Mouse (Mus musculus) limb, embryonic 11.5 days (tissue): ENCODE data around the gene Aph1b. TPM values are rescaled to one million over a fixed set of nuclear protein-coding genes. Genes with fewer than 3 reads are reported as not detected.
A peak's percentile ranks its signal among the peaks of the same experiment; 100 is the strongest.
"Not testable (repeated sequence)": the region's sequence is repeated elsewhere in the genome, so short reads cannot be mapped to it uniquely, and the experiment has no call there.

ENCODE experiments used
- ATAC-seq: fragments of 200-750 bp; cut with Nextera tagmentation; 2 replicates; pipeline ENCODE4 v1.8.0; 2017; ENCODE audit warnings: low read depth; ENCODE audit not compliant: insufficient number of reproducible peaks, low FRiP score, low TSS enrichment
- DNase-seq: peaks from one replicate; pipeline ENCODE4 v3.0.0-alpha.2; 2015; ENCODE audit warnings: low spot score
- H3K27ac ChIP-seq: fragments of 300-500 bp; sonication (generic); replicated peaks from 2 replicates; pipeline ENCODE4 v1.5.1; 2014; ENCODE audit warnings: low read depth, mild to moderate bottlenecking, low read length
- H3K27me3 ChIP-seq: fragments of 300-500 bp; sonication (generic); 2 replicates; pipeline ENCODE4 v1.6.1; 2014; ENCODE audit warnings: mild to moderate bottlenecking, low read length, mixed read lengths; ENCODE audit not compliant: control insufficient read depth, insufficient read depth
- H3K36me3 ChIP-seq: fragments of 300-500 bp; sonication (generic); 2 replicates; pipeline ENCODE4 v1.6.1; 2014; ENCODE audit warnings: mild to moderate bottlenecking, low read length, moderate library complexity, mixed read lengths; ENCODE audit not compliant: control insufficient read depth, insufficient read depth
- H3K4me1 ChIP-seq: fragments of 300-500 bp; sonication (generic); 2 replicates; pipeline ENCODE4 v1.6.1; 2014; ENCODE audit warnings: low read length, mixed read lengths; ENCODE audit not compliant: control insufficient read depth, insufficient read depth
- H3K4me2 ChIP-seq: fragments of 300-500 bp; sonication (generic); 2 replicates; pipeline ENCODE4 v1.6.1; 2014; ENCODE audit warnings: low read depth, mild to moderate bottlenecking, moderate library complexity; ENCODE audit not compliant: severe bottlenecking
- H3K4me3 ChIP-seq: fragments of 300-500 bp; sonication (generic); 2 replicates; pipeline ENCODE4 v1.5.1; 2014; ENCODE audit warnings: low read depth, low read length
- H3K9ac ChIP-seq: fragments of 300-500 bp; sonication (generic); 2 replicates; pipeline ENCODE4 v1.6.1; 2014; ENCODE audit warnings: mild to moderate bottlenecking, low read length
- H3K9me3 ChIP-seq: fragments of 300-500 bp; sonication (generic); 2 replicates; pipeline ENCODE4 v1.6.1; 2016; ENCODE audit warnings: low read length; ENCODE audit not compliant: control insufficient read depth
- WGBS: fragments of 180-500 bp; shearing (Covaris S2); extraction: QIAGEN DNeasy Blood & Tissue Kit; methylation state at CpG from one replicate; pipeline ENCODE4 v1.1.7; 2014; 5-methylcytosine and 5-hydroxymethylcytosine counted together
- polyA plus RNA-seq: library from polyadenylated mRNA; unstranded; fragments of >200 nt; fragmentation: Nextera tagmentation; extraction: Ambion mirVana; gene quantifications from 2 replicates; pipeline ENCODE4 v1.2.1, GENCODE M21; 2014

Gene Aph1b
- polyA plus RNA-seq, 1 experiment from 2014 or later: 13.5 TPM

DNA sequence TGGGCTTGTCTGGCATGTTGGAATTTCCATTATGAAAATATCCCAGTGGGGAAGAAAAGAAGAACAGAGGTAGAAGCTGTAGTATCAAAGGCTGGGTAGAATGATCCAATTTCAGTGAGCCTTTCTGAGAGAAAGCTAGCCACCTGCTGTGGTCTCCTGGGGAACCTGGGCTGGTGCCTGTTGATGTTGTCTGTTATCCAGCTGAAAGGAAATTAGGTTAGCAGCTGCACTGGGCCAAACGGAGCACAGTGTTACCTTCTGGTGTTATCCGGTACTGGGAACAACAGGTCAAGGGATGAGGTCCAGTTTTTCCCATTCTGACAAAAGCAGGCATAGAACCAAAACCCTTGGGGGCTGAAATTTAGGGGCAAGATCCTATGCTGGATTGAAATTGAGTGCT is 18.1 kb upstream of the Aph1b start:
- H3K4me1 ChIP-seq: peaks cover 9% of the 10 kb centered on the region; the same call in 1 of the 2 replicates
- no peak overlapping the region; the same call in 1 of the 2 replicates for H3K27ac ChIP-seq
- H3K36me3 ChIP-seq: no peaks in the 10 kb centered on the region
- DNase-seq (peak; percentile 46), ATAC-seq (no peak)
- H3K4me3 ChIP-seq: no peak overlapping the region
- no peaks in the 10 kb centered on the region for H3K27me3 ChIP-seq
- WGBS: 12% methylated on average over 2 of the region's 2 CpGs
- H3K9ac ChIP-seq: no peak overlapping the region
- H3K4me2 ChIP-seq: no peak overlapping the region
- H3K9me3 ChIP-seq: no peaks in the 10 kb centered on the region

DNA sequence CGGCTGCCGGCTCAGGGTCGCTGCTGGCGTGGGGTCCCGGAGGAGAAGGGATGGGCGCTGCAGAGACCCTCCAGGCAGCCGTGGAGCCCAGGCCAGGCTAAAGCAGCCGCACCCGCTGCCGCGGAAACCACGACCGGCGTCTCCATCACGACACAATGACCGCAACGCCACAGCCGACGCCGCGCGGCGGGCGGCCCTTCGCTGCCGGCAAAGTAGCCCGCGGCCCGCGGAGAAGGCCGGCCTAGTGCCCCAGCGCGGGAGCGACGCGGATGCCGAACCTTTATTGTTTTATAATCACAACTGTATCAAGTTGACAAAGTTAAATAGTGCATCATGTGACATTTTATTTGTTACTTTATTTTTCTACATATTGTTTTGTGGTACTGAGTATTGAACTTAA is 10.7 kb upstream of the Aph1b start:
- H3K4me3 ChIP-seq: 0 out of 2 replicates have a peak overlapping the region, but pooled peaks have one; percentile 8
- 2% methylated on average over 30 of the region's 37 CpGs for WGBS
- peak overlapping the region; percentile 39 for H3K4me2 ChIP-seq
- not testable (repeated sequence) for ATAC-seq, H3K36me3 ChIP-seq, H3K27ac ChIP-seq, H3K27me3 ChIP-seq, H3K9me3 ChIP-seq, H3K4me1 ChIP-seq
- peak; percentile 61 for DNase-seq
- 0 out of 2 replicates have a peak overlapping the region, but pooled peaks have one; percentile 37 for H3K9ac ChIP-seq

DNA sequence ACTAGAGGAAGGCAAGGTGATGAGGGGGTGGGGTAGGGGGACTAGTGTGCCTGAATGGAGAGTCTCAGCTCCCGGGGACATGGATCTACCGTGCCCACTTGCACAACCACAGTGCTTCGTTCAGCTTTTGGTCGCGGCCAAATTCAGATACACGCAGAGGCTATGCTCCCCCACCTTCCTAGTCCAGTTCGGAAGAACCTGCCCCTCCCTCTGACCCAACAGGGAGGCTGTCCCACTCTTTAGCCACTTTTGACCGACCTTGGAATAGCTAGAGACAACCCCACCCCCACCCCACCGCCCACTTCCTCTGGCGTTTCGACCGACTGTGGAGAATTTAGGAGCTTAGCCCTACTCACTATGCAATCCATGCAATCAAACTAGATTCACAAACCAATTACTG is 6.7 kb upstream of the Aph1b start:
- no peak overlapping the region for H3K4me3 ChIP-seq
- 0 out of 2 replicates have a peak, but pooled peaks cover 4% of the 10 kb centered on the region for H3K27me3 ChIP-seq
- 46% methylated on average over 12 of the region's 12 CpGs for WGBS
- ATAC-seq: no peak
- no peak overlapping the region for H3K9ac ChIP-seq
- no peaks in the 10 kb centered on the region for H3K9me3 ChIP-seq
- H3K36me3 ChIP-seq: no peaks in the 10 kb centered on the region
- no peak for DNase-seq
- no peak overlapping the region for H3K4me2 ChIP-seq
- H3K27ac ChIP-seq: no peak overlapping the region
- H3K4me1 ChIP-seq: peaks cover 3% of the 10 kb centered on the region; the same call in 1 of the 2 replicates

DNA sequence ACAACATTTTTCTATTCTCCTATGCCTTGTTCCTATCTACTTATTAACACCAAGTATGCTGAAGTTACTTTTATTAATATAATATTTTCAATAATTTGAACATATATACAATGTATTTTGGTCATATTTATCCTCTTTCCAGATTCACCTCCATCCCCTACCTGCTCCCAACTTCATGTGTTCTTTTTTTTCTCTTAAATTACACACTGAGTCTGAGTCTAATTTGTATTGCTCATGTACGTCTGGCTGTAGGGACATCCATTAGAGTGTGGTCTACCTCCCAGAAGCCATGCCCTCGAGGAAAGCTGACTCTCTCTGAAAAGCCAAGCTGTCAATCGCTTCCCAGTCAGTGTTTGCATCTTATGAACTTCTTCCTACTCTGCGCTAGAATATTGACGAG is 1.4 kb upstream of the Aph1b start, which contains the start of gene Gm10647:
Gene Gm10647 (plus strand): TSS at position 301 of the 400 bp plus-strand sequence.
- Histone ChIP-seq H3K36me3 (no peaks in the 10 kb centered on the region), H3K4me2 (peak within 1 kb of the TSS; percentile 69), H3K4me1 (peaks cover 4% of the 10 kb centered on the region; the same call in 1 of the 2 replicates), H3K27ac (peak within 1 kb of the TSS; percentile 36; the same call in 1 of the 2 replicates), H3K9ac (no peak within 1 kb of the TSS), H3K27me3 (no peaks in the 10 kb centered on the region), H3K4me3 (peak within 1 kb of the TSS; percentile 63), H3K9me3 (no peaks in the 10 kb centered on the region)
- DNase-seq: no peak
- ATAC-seq: no peak
- 66% methylated on average over 5 of the region's 5 CpGs for WGBS

DNA sequence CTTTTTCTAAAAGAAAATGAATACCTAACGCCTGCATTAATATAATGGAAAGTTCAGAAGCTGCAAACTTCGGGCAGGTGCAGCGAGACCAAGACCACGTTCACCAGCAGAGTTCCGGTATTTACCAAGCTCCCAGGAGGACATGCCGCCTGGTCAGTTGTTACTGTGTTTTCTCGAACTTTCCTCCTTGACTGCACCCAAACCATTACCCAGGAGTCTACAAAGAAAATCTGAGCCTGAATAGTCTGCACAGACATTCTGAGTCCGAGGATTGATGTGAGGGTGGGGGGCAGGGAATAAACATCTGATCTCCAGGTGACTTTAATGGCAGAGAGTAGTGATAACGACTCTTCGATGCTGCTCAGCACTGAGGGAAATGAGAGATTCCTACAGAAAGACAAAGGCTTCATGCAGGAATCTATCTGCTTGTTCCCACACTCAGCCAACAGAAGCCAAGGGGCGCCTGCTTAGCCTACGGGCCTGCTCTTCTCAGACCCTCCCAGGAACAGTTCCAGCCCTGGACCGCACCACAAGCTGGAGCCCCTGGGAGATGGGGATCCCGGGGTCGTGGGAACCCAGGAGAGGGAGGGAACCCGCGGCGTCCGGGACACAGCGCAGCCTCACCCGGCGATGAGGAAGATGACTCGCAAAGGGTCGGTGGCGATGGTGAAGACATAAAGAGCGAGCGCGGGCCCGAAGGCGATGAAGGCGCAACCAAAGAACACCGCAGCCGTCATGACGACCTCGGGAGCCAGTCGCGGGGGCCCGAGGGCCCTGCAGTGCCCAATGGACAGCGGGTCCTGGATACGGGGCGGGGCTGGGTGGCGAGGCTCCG is 444 bp downstream of the Aph1b start:
- Histone ChIP-seq H3K9ac (peak overlapping the region; percentile 70), H3K27ac (peak overlapping the region; percentile 78; the same call in 1 of the 2 replicates), H3K9me3 (no peaks in the 10 kb centered on the region), H3K36me3 (no peaks in the 10 kb centered on the region), H3K4me1 (0 out of 2 replicates have a peak, but pooled peaks cover 2% of the 10 kb centered on the region), H3K4me3 (peak overlapping the region; percentile 63), H3K27me3 (no peaks in the 10 kb centered on the region), H3K4me2 (peak overlapping the region; percentile 69)
- DNase-seq (no peak), ATAC-seq (peak; percentile 40)
- 3% methylated on average over 43 of the region's 43 CpGs for WGBS

DNA sequence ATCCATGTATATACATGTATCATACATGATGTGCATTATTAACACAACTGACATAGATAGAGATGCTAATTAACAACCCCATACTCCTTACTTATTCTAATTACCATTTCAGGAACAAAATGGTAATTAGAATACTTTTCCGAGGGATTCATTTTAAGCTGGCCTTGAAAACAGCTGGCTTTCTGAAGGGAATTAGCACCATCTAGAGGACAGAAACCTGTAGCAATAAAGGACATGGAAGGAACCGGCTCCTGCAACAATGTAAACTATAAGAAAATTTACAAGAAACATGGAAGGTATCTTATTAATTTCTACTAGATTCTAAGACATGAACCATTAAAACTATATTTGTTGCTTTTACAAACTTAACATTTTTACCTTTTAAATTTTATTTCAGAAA is 7.5 kb downstream of the Aph1b start:
- 13% methylated on average over 2 of the region's 2 CpGs for WGBS
- Histone ChIP-seq H3K9me3 (no peaks in the 10 kb centered on the region), H3K36me3 (no peaks in the 10 kb centered on the region)

DNA sequence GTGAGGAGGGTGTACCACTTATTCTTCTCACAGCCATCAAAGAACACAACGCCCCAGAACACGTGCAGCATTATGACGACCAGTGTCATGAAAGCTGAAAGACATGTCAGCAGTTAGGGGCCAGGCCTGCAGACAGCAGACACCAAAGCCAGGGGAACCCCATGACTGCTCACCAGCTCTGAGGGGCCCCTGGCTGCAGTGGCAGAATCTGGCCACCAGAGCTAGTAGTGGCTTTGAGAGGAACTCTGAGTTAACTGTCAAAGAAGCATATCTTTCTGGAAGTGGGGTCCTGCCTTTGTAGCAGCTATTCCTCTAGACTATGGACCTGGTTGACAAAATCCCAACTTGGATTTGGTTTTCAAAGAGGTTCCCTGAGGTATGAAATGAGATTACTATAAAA is 10.7 kb downstream of the Aph1b start:
- DNase-seq, H3K9me3 ChIP-seq, H3K4me2 ChIP-seq, H3K4me1 ChIP-seq, H3K27ac ChIP-seq, H3K36me3 ChIP-seq, H3K27me3 ChIP-seq, H3K9ac ChIP-seq, ATAC-seq, H3K4me3 ChIP-seq: not testable (repeated sequence)
- no CpG with 5 or more reads among the region's 3 CpGs for WGBS

More for the DNA sequence above, 7.5 kb downstream of the Aph1b start:
- Histone ChIP-seq H3K4me3 (no peak overlapping the region), H3K27ac (no peak overlapping the region), H3K27me3 (no peaks in the 10 kb centered on the region), H3K4me2 (no peak overlapping the region), H3K9ac (no peak overlapping the region), H3K4me1 (no peaks in the 10 kb centered on the region)
- DNase-seq (no peak), ATAC-seq (no peak)

DNA sequence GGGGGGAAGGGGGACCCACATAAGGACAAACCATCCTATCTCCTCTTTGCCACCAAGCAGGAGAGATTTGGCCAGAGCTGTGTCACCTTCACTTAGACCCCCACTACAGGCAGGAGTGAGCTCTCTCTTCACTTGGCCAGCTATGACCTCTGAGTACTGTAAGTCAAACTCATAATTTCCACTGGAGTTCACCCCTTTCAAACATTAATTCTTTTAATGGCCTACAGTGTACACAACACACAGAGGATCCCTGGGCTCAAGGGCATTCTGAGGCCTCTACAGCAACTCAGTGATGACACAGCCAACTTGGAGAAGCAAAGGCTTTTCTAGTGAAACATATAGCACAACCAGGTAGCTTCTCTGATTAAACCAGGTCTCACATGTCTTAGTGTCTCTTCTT is 24.6 kb downstream of the Aph1b start:
- H3K27me3 ChIP-seq: no peaks in the 10 kb centered on the region
- H3K27ac ChIP-seq: no peak overlapping the region

More for the DNA sequence above, 24.6 kb downstream of the Aph1b start:
- Histone ChIP-seq H3K4me1 (no peaks in the 10 kb centered on the region), H3K36me3 (no peaks in the 10 kb centered on the region), H3K4me3 (no peak overlapping the region), H3K9ac (no peak overlapping the region), H3K4me2 (no peak overlapping the region), H3K9me3 (no peaks in the 10 kb centered on the region)
- no peak for DNase-seq
- ATAC-seq: no peak
